Mouse (Mus musculus): ENCODE results near the gene Limk2.

Gene Limk2

DNA sequence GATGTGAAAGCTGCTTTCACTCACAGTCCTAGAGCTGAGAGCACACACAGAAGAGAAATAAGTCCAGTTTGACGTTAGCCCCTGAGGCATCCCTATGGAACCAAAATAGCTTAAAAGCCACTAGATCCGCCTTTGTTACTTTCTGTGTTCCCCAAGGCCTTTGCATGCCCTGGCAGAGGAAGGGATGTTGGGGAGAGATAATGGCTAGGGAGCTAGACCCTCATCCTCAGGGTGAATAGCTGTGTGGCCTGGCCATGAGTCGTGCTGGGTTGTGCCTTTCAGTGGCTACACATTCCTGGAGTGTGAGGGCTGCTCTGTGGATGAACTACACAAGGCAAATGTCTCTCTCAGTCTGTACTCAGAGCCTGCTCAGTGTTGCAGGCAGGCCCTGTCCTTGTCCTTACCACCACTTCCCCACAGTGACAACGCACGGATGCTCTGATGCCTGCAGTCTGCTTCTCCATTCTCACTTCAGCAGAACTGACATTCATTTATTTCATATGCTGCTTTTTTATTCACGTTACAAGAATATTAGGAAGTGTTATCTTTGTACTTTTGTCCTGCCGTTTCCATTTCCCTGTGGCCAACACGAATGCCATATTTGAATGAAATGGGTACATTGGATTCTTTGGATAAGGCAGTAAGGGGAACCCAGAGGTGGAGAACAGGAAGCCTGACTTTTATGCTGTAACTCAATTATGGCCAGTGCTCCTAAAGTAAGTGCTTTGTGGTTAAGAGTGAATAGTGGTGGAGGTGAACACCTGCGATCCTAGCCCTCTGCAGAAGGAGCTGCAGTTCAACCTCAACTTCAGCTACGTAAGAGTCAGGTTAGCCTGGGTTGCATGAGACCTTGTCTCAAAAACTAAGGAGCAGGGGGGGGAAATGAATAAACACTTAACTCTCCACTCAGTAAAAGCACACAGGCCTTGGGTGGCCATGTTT is 110.8 kb downstream of the Limk2 start:
- DNase-seq (ENCODE audit: low spot score) = no peak

DNA sequence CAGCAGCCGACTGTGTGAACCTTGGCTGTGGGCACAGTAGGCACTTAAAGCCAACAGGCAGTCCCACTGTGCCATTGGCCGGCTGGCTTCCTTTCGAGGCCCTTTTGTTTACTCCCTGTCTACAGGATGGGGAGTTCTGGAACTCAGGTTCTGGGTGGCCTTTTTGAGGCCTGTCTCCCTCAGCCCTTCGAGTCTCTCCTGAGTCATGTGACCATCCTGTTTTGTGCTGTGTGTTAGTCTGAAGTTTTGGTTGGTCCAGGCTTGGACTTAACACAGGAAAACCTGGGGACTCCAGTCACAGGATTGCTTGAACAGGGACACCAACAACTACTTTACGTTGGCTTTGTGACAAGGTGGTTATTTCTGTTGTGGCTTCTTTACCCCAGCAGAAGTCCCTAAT is 112.9 kb downstream of the Limk2 start:
- no peak for DNase-seq (ENCODE audit: low spot score)

DNA sequence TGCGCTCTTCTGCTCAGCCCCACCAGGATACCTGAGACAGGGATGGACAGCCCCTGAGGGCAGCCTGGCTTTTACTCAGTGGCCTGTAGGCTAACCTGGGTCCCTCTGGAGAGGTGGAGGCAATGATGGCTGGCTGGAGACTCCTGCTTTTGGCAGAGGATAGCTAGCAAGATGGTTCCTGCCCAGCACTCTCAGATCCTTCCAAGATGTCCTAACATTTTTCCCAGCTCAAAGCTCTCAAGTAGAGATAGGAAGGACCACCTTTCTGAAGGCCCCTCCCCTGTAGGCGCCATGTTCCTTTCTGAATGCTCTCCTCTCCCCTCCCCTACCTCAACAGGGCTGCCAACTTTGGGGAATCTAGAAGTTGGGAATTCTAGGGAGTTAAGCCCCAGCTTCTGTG is 114.3 kb downstream of the Limk2 start:
- DNase-seq (ENCODE audit: low spot score) = no peak
